Mouse (Mus musculus): Measurements from ENCODE around the gene Akr1d1.

- TF ChIP-seq CTCF (IDR thresholded peaks at IDR 0.05; ENCODE audit: borderline replicate concordance, control insufficient read depth, extremely low read depth, insufficient read depth, low read length, poor library complexity), result no peak
- no peak for TF ChIP-seq POLR2A (IDR thresholded peaks at IDR 0.05; ENCODE audit: control insufficient read depth, extremely low read depth, insufficient read depth, low read length, poor library complexity)
Observed at GRCm38 (mm10) chr6:37552760-37553159, 22.8 kb downstream of the Akr1d1 start.
